ENCODE assay signal across 14 mouse cellular contexts in genomic region chr13:37512781-37513180, GRCm38 (mm10).
DNase-seq lines count a peak whose midpoint lies in the region; ATAC-seq and TF ChIP-seq lines count a peak whose summit lies in the region.
"Had no signal": no experiment of that assay in that cellular context is flagged by ENCODE, and none has a peak within 500 bp of the region (broad histone marks: within the 10 kb centered on the region; RNA-seq: fewer than 3 reads in every experiment).

No protein-coding gene starts in this region.

- WGBS in heart, embryonic 15.5 days: 71% methylated on average over 3 of the region's 3 CpGs
- WGBS in heart, embryonic 11.5 days (ENCODE audit: insufficient replicate concordance): 60% methylated on average over 3 of the region's 3 CpGs
- WGBS in liver, adult 2 months: 13% methylated on average over 3 of the region's 3 CpGs
- WGBS in liver, postnatal 0 days (ENCODE audit: insufficient replicate concordance): 43% methylated on average over 3 of the region's 3 CpGs

- no peak overlapping the region for H3K4me3 ChIP-seq in heart, embryonic 15.5 days
- no peak overlapping the region for H3K4me3 ChIP-seq in heart, embryonic 11.5 days (ENCODE audit: low read depth, low read length)
- no peak overlapping the region for H3K4me3 ChIP-seq in liver, adult 2 months (ENCODE audit: insufficient read depth, low read depth, low read length)
- no peak overlapping the region for H3K4me3 ChIP-seq in liver, postnatal 0 days (ENCODE audit: low read depth, low read length)
- no peak overlapping the region for H3K4me3 ChIP-seq in testis, adult 2 months (ENCODE audit: control insufficient read depth, low read depth, low read length)

- no peak for TF ChIP-seq POLR2A in liver, adult 2 months (IDR thresholded peaks at IDR 0.05; ENCODE audit: extremely low read depth, insufficient read depth, low read length)
- TF ChIP-seq POLR2A in testis, adult 2 months (IDR thresholded peaks at IDR 0.05; ENCODE audit: control insufficient read depth, low read depth, low read length): no peak

- H3K79me2 ChIP-seq in liver, adult 2 months (ENCODE audit: control insufficient read depth, insufficient read depth, low read length): no peaks in the 10 kb centered on the region

- no peaks in the 10 kb centered on the region for H3K36me3 ChIP-seq in heart, embryonic 15.5 days
- no peaks in the 10 kb centered on the region for H3K36me3 ChIP-seq in heart, embryonic 11.5 days (ENCODE audit: control insufficient read depth, insufficient read depth, low read length)
- no peaks in the 10 kb centered on the region for H3K36me3 ChIP-seq in liver, adult 2 months (ENCODE audit: control insufficient read depth, insufficient read depth, low read length)
- H3K36me3 ChIP-seq in liver, postnatal 0 days (replicated peaks; ENCODE audit: insufficient read depth, low read length): no peaks in the 10 kb centered on the region
- no peaks in the 10 kb centered on the region for H3K36me3 ChIP-seq in testis, adult 2 months (ENCODE audit: control insufficient read depth, insufficient read depth, low read length)

- H3K9ac ChIP-seq in heart, embryonic 15.5 days: no peak overlapping the region
- H3K9ac ChIP-seq in heart, embryonic 11.5 days (ENCODE audit: low read depth, low read length): no peak overlapping the region
- no peak overlapping the region for H3K9ac ChIP-seq in liver, adult 2 months (ENCODE audit: low read depth, low read length)
- no peak overlapping the region for H3K9ac ChIP-seq in liver, postnatal 0 days (replicated peaks)

- H3K27me3 ChIP-seq in heart, embryonic 15.5 days: no peaks in the 10 kb centered on the region
- no peaks in the 10 kb centered on the region for H3K27me3 ChIP-seq in heart, embryonic 11.5 days (ENCODE audit: control insufficient read depth, insufficient read depth, low read length)
- H3K27me3 ChIP-seq in liver, adult 2 months (ENCODE audit: control insufficient read depth, insufficient read depth, low read length): no peaks in the 10 kb centered on the region
- no peaks in the 10 kb centered on the region for H3K27me3 ChIP-seq in liver, postnatal 0 days (ENCODE audit: insufficient read depth, low read length)
- H3K27me3 ChIP-seq in testis, adult 2 months (ENCODE audit: control insufficient read depth, insufficient read depth, low read length): no peaks in the 10 kb centered on the region

- no peak for TF ChIP-seq EP300 in liver, postnatal 0 days (IDR thresholded peaks at IDR 0.05; ENCODE audit: low read depth)

- H3K4me1 ChIP-seq in heart, embryonic 15.5 days (replicated peaks): peaks cover 31% of the 10 kb centered on the region
- peaks cover 26% of the 10 kb centered on the region for H3K4me1 ChIP-seq in heart, embryonic 11.5 days (ENCODE audit: control insufficient read depth, insufficient read depth, low read length)
- H3K4me1 ChIP-seq in liver, adult 2 months (ENCODE audit: control insufficient read depth, insufficient read depth, low read length): peaks cover 18% of the 10 kb centered on the region
- H3K4me1 ChIP-seq in liver, postnatal 0 days (ENCODE audit: insufficient read depth): peaks cover 31% of the 10 kb centered on the region
- peaks cover 21% of the 10 kb centered on the region for H3K4me1 ChIP-seq in testis, adult 2 months (ENCODE audit: control insufficient read depth, insufficient read depth, low read length)

- H3K4me2 ChIP-seq in heart, embryonic 15.5 days: no peak overlapping the region
- H3K4me2 ChIP-seq in heart, embryonic 11.5 days: no peak overlapping the region
- no peak overlapping the region for H3K4me2 ChIP-seq in liver, postnatal 0 days (ENCODE audit: low read depth, low read length)

- ATAC-seq in heart, embryonic 15.5 days (replicated peaks; ENCODE audit: insufficient number of reproducible peaks, insufficient read depth, low FRiP score, low read depth): no peak
- ATAC-seq in heart, embryonic 11.5 days (replicated peaks; ENCODE audit: insufficient number of reproducible peaks, low FRiP score, low TSS enrichment): no peak
- no peak for ATAC-seq in liver, postnatal 0 days
- ATAC-seq: CD4-positive, CD25-positive, alpha-beta regulatory T cell, adult 4 months; forebrain, embryonic 16.5 days; hindbrain, postnatal 0 days had no signal

- peak overlapping the region; percentile 16; the same call in 1 of the 2 replicates for H3K27ac ChIP-seq in heart, embryonic 15.5 days
- H3K27ac ChIP-seq in heart, embryonic 11.5 days (ENCODE audit: low read depth, low read length): no peak overlapping the region
- peak overlapping the region; percentile 62 for H3K27ac ChIP-seq in liver, adult 2 months (replicated peaks; ENCODE audit: insufficient read depth, low read depth, low read length)
- no peak overlapping the region for H3K27ac ChIP-seq in liver, postnatal 0 days (ENCODE audit: low read depth)
- peak overlapping the region; percentile 61 for H3K27ac ChIP-seq in testis, adult 2 months (ENCODE audit: control insufficient read depth, insufficient read depth, low read depth, low read length)
- H3K27ac ChIP-seq: hindbrain, postnatal 0 days had no signal

- no peaks in the 10 kb centered on the region for H3K9me3 ChIP-seq in heart, embryonic 15.5 days (replicated peaks)
- H3K9me3 ChIP-seq in heart, embryonic 11.5 days (replicated peaks; ENCODE audit: control insufficient read depth, low read length): no peaks in the 10 kb centered on the region
- H3K9me3 ChIP-seq in liver, postnatal 0 days (ENCODE audit: low read length): no peaks in the 10 kb centered on the region

- TF ChIP-seq CTCF in liver, adult 2 months (IDR thresholded peaks at IDR 0.05; ENCODE audit: low read depth, low read length): no peak
- TF ChIP-seq CTCF in liver, postnatal 0 days (IDR thresholded peaks at IDR 0.05; ENCODE audit: low read depth): no peak
- TF ChIP-seq CTCF in testis, adult 2 months (IDR thresholded peaks at IDR 0.05; ENCODE audit: control insufficient read depth, insufficient read depth, insufficient replicate concordance, low read depth, low read length): no peak

- peak; percentile 81 for DNase-seq in liver, adult 2 months (ENCODE audit: extremely low read depth, low read depth, low spot score)
- no peak for DNase-seq in liver, postnatal 0 days
- no peak for DNase-seq in testis, postnatal 14 days (ENCODE audit: low spot score)
- DNase-seq in cerebellum, postnatal 14 days: no peak
- DNase-seq: adrenal gland, adult 8-10 months; cerebellum, adult 8-10 months; lung, adult 18-20 months; right cerebral cortex, postnatal 14 days had no signal

Comparison
In these comparisons a context has a peak if more than half of its experiments do, and no peak if none do; other contexts are left out.
1. H3K27ac ChIP-seq: peak in heart, embryonic 15.5 days (single experiment), liver, adult 2 months (single experiment) and testis, adult 2 months (single experiment); none in heart, embryonic 11.5 days (single experiment) and liver, postnatal 0 days (single experiment).